Mouse (Mus musculus) olfactory bulb, adult 2 months (tissue): ENCODE data around the gene Glis3. TPM values are rescaled to one million over a fixed set of nuclear protein-coding genes. Genes with fewer than 3 reads are reported as not detected.

Experiments
- H3K27ac ChIP-seq: fragments of 200-500 bp; 2 replicates; pipeline ENCODE4 v1.5.1; 2012; ENCODE audit warnings: low read depth, low read length; ENCODE audit not compliant: insufficient read depth
- H3K4me1 ChIP-seq: fragments of 200-500 bp; 2 replicates; pipeline ENCODE4 v1.6.1; 2012; ENCODE audit warnings: low read length; ENCODE audit not compliant: control insufficient read depth, insufficient read depth
- H3K4me3 ChIP-seq: fragments of 200-500 bp; 2 replicates; pipeline ENCODE4 v1.5.1; 2012; ENCODE audit warnings: mild to moderate bottlenecking, low read depth, low read length, moderate library complexity; ENCODE audit not compliant: insufficient read depth
- CTCF ChIP-seq: fragments of 200-500 bp; IDR thresholded peaks from 2 replicates; pipeline ENCODE4 v1.5.1; 2012; ENCODE audit warnings: low read depth, mild to moderate bottlenecking, low read length, moderate library complexity; ENCODE audit not compliant: insufficient read depth
- POLR2A ChIP-seq: fragments of 200-500 bp; IDR thresholded peaks from 2 replicates; pipeline ENCODE4 v1.6.1; 2012; ENCODE audit warnings: mild to moderate bottlenecking, low read depth, low read length, moderate library complexity; ENCODE audit not compliant: insufficient read depth
- WGBS: fragments of 180-500 bp; shearing (Covaris S2); methylation state at CpG from one replicate; pipeline ENCODE4 v1.1.7; 2018; 5-methylcytosine and 5-hydroxymethylcytosine counted together
- polyA plus RNA-seq: library from polyadenylated mRNA; stranded (reverse); fragments of >200 nt; gene quantifications from 2 replicates; pipeline ENCODE4 v1.2.4, GENCODE M21; 2012; ENCODE audit warnings: low replicate concordance; ENCODE audit not compliant: missing spikeins, insufficient read depth, insufficient read length

Gene Glis3
- polyA plus RNA-seq, 1 experiment, result not detected

DNA sequence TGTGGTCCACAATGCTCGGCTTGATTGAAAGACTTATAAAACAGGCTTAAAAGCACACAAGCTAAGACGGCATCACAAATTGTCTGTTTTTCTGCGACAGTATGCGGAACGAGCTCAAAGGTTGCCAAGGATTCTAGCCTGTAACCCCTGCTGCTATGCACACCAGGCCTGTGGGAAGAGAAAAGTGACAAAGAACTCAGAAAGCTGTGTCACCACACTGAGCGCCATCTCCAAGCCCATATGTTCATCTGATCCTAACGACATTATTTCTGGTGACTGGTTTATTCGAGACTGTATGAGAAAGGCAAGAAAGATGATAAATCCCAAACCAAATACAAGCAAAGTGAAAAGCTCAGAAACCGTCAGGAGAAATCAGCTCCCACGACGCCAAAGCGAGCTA, 144.9 kb downstream of the Glis3 start:
- no peak overlapping the region for H3K4me3 ChIP-seq
- TF ChIP-seq CTCF, result no peak
- TF ChIP-seq POLR2A, result no peak
- 78% methylated on average over 12 of the region's 12 CpGs for WGBS
- no peak overlapping the region for H3K27ac ChIP-seq
- no peaks in the 10 kb centered on the region for H3K4me1 ChIP-seq

DNA sequence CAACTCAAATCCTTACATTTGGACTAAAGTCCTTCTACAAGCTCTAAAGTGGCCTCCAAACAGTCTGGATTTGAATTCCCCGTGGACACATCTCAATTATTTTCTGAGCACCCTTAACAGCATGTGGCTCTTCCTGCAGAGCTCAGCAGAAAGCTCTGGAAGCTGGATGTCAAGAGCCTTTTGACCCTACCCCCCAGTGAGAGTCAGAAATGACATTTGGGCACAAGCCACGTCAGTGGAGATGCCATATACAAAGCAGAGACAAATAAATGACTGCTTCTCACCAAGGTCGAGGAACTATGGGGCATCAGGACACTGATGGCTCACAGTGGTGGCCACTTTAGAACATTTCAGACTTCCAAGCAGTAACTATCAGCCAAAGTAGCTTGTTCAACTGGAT, 146.3 kb downstream of the Glis3 start:
- 72% methylated on average over 3 of the region's 3 CpGs for WGBS
- Histone ChIP-seq H3K27ac (no peak overlapping the region), H3K4me1 (peaks cover 2% of the 10 kb centered on the region; the same call in 1 of the 2 replicates), H3K4me3 (no peak overlapping the region)
- TF ChIP-seq POLR2A (no peak), CTCF (no peak)

DNA sequence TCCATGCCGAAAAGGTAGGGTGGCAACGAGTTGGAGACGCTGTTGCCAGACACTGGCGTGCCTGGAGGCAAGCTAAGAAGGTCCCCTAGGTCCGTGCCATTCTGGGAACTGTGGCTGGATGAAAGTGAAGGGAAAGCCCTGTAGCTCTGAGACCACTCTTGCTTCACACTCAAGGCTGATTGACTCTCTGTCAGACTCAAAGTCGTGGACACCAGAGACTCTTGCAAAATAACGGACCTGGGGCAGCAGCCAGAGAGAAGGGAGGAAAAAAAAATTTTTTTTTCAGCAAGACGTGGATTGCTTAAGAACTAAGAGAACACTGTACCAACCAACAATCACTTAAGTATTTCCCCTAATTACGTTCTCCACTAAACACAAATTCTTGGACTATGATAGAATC, 148.1 kb downstream of the Glis3 start:
- WGBS, result 72% methylated on average over 9 of the region's 9 CpGs

DNA sequence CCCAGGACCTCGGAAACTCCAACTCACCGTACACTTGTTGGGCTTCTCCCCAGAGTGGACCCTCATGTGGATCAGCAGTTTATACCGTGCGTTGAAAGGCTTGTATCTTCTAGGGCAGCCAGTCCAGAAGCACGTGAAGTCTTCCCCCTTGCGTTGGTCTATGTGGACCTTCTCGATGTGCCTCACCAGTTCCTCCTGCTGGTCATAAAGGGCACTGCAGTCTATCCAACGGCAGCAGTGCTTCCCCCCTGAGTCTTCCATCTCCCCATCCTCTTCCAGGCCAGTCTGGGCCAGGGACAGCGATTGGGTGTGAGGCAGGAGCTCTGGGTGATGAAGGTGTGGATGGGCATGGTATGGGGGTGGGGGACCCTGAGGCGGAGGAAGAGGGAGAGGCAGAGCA, 149.0 kb downstream of the Glis3 start:
- peaks cover 2% of the 10 kb centered on the region; the same call in 1 of the 2 replicates for H3K4me1 ChIP-seq
- no peak overlapping the region for H3K4me3 ChIP-seq
- TF ChIP-seq CTCF (peak; percentile 39; the same call in 1 of the 2 replicates), POLR2A (no peak)
- no peak overlapping the region for H3K27ac ChIP-seq
- WGBS, result 84% methylated on average over 10 of the region's 10 CpGs

More for the DNA sequence above, 148.1 kb downstream of the Glis3 start:
- Histone ChIP-seq H3K27ac (no peak overlapping the region), H3K4me3 (no peak overlapping the region), H3K4me1 (peaks cover 2% of the 10 kb centered on the region; the same call in 1 of the 2 replicates)
- no peak for TF ChIP-seq POLR2A
- TF ChIP-seq CTCF, result no peak

DNA sequence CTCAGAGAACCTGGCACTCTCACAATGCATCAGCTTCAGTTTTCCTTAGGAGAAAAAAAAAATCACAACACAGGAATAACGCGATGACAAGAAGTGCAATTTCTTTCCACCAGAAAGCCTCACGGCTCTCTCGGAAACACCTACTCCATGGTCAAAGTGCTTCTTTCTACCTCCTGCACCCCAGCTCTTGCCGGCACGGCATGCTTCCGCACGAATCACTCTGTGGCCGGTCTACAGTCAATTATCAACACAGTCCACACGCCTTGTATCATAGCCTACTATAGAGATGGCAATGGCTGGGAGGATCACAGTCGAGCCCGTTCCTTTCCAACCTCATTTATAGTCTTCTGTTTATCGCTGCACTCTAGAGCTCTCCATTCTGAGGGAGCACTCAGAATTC, 150.9 kb downstream of the Glis3 start:
- peaks cover 2% of the 10 kb centered on the region; the same call in 1 of the 2 replicates for H3K4me1 ChIP-seq
- TF ChIP-seq POLR2A, result no peak
- no peak for TF ChIP-seq CTCF
- WGBS, result 41% methylated on average over 13 of the region's 13 CpGs
- no peak overlapping the region for H3K27ac ChIP-seq
- H3K4me3 ChIP-seq, result no peak overlapping the region

DNA sequence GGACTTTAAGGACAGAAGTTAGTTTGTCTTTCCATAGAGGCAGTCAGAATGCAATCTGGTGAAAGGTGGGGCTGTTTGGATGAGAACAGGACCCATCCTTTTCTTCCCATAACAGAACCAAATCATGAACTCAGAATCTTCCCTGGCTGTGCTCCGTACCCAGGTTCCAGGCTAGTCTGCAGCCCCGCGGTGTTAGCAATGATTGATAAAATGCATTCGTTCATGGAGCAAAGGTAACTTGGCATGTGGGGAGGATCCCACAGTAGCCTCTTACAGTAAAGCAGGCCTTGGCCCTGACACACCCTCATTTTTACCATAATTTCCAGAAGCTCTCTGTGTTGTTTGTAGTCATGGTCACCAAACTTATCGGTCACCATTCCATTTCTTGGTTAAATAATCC, 152.4 kb downstream of the Glis3 start:
- no peak overlapping the region for H3K4me3 ChIP-seq
- TF ChIP-seq POLR2A (no peak), CTCF (no peak)
- no peak overlapping the region for H3K27ac ChIP-seq
- WGBS, result 95% methylated on average over 5 of the region's 5 CpGs
- peaks cover 2% of the 10 kb centered on the region; the same call in 1 of the 2 replicates for H3K4me1 ChIP-seq

DNA sequence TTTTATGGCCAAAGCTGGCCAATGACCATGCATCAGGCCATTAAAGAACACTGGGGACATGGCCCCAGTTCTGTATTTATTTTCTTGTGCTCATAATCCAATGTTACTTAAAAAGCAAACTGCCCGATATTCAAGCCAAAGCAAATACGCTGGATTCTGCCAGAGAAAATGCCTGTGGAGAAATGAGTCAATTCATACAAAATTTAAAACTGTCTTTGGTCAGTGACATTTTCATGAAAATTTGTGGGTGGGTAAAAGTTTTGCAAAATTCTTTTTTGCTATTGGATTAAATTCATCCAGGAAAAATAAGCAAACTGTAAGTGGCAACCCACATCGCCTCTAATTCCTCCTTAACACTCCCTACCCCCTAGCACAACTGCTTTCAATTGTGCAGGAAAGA, 154.5 kb downstream of the Glis3 start:
- Histone ChIP-seq H3K4me3 (no peak overlapping the region), H3K4me1 (peaks cover 2% of the 10 kb centered on the region; the same call in 1 of the 2 replicates), H3K27ac (no peak overlapping the region)
- no peak for TF ChIP-seq CTCF
- TF ChIP-seq POLR2A, result no peak
- WGBS, result 90% methylated on average over 3 of the region's 3 CpGs

DNA sequence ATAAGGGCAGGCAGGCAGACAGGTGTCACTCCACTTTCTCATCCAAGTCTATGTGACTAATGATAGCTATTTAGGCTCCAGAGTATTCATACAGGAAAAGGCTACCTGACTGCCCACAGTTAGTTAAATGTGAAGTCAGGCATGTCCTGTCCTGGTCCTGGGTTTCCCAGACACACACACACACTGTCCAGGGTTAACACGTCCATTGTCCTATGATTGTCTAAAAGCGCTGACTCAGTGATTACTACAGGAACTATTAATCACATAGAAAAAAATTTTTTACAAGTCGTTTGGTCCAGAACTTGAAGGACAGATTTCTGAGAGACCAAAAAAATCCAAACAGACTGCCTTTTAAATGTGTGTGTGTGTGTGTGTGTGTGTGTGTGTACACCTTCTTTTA, 157.6 kb downstream of the Glis3 start:
- H3K27ac ChIP-seq, result no peak overlapping the region
- WGBS, result 90% methylated on average over 3 of the region's 3 CpGs
- H3K4me1 ChIP-seq, result no peaks in the 10 kb centered on the region
- no peak for TF ChIP-seq POLR2A
- TF ChIP-seq CTCF, result no peak
- H3K4me3 ChIP-seq, result no peak overlapping the region

DNA sequence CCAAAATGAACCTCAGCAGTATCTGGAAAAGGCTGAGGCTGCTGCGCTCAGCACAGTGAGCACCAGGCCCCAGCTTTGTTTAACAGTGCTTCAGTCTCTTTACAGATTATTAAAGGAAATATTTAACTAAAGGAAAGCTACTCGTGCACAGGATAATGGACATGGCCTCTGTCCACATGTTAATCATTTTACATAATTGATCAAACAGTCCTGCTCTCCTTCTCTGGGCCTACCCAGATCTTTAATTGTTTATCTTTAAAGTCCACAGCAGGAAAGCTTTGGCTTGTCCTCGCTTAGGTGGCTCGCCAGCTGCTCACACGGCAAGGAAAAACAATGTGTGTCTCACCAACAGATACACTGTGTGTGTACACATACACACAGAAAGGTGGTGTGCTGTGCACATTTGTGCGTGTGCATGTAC, 159.1 kb downstream of the Glis3 start:
- WGBS, result 75% methylated on average over 6 of the region's 6 CpGs
- TF ChIP-seq POLR2A, result no peak
- no peak for TF ChIP-seq CTCF
- Histone ChIP-seq H3K4me1 (no peaks in the 10 kb centered on the region), H3K27ac (no peak overlapping the region), H3K4me3 (no peak overlapping the region)

DNA sequence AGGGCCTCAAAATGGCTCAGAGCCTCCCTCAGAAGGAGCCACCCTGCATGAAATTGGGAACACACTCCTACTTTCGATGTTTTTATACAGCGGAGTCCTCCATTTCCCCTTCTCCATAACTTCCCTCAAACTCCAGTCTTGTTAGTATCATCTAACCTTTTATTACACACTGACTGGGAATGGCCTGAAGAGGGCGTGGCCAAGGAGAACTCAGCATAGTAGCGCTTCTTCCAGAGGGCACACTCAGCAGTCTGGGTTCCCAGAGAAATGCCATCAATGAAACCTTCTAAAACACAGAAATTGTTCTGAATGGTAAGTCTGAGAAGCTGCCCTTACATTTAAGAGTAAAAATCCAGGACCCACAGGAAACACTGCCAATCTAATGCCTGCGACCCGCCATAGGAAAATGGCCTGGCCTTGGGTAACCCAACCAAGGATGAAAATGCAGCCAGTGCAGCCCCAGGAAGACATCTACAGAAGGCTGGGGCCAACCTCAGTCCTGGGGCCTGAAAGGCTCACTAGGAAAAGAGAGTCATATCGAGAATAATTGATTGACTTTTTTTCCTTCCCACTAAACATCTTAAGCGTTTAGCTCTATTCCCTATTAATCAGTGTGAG, 159.6 kb downstream of the Glis3 start:
- Histone ChIP-seq H3K4me1 (no peaks in the 10 kb centered on the region), H3K27ac (no peak overlapping the region), H3K4me3 (no peak overlapping the region)
- TF ChIP-seq POLR2A, result no peak
- TF ChIP-seq CTCF, result no peak
- 93% methylated on average over 8 of the region's 8 CpGs for WGBS
